ENCODE assay signal across 28 mouse cellular contexts in genomic region chr1:24527194-24527593, GRCm38 (mm10).
"Had no signal": no experiment of that assay in that cellular context is flagged by ENCODE, and none has a peak within 500 bp of the region (broad histone marks: within the 10 kb centered on the region; RNA-seq: fewer than 3 reads in every experiment).

No protein-coding gene starts in this region.

- H3K27ac ChIP-seq: embryonic facial prominence, embryonic 10.5 days; embryonic facial prominence, embryonic 12.5 days; embryonic facial prominence, embryonic 13.5 days; embryonic facial prominence, embryonic 15.5 days; forebrain, embryonic 10.5 days; forebrain, embryonic 12.5 days; forebrain, embryonic 13.5 days; forebrain, embryonic 15.5 days; gastrocnemius, adult 2 months; heart, adult 2 months; heart, embryonic 10.5 days had no signal

- DNase-seq: cerebellum, adult 9-10 months; cerebellum, adult 9-11 months; cerebellum, postnatal 10 days; cerebellum, postnatal 14 days; cerebellum, postnatal 25 days; cerebellum, postnatal 36 days; embryo, embryonic 11 days; forebrain, postnatal 0 days; gastrocnemius, adult 2 months; gastrocnemius, postnatal 10 days; gastrocnemius, postnatal 14 days; gastrocnemius, postnatal 25 days; gastrocnemius, postnatal 36 days; heart, adult 11 months; heart, adult 18-20 months; heart, adult 2 months had no signal

- H3K27me3 ChIP-seq: embryonic facial prominence, embryonic 12.5 days; embryonic facial prominence, embryonic 13.5 days; embryonic facial prominence, embryonic 15.5 days; forebrain, embryonic 12.5 days; forebrain, embryonic 13.5 days; forebrain, embryonic 15.5 days had no signal

- H3K9me3 ChIP-seq: embryonic facial prominence, embryonic 10.5 days; embryonic facial prominence, embryonic 12.5 days; embryonic facial prominence, embryonic 13.5 days; embryonic facial prominence, embryonic 15.5 days; forebrain, embryonic 10.5 days; forebrain, embryonic 12.5 days; forebrain, embryonic 13.5 days; forebrain, embryonic 15.5 days; heart, embryonic 10.5 days had no signal

- H3K4me2 ChIP-seq: embryonic facial prominence, embryonic 12.5 days; embryonic facial prominence, embryonic 13.5 days; embryonic facial prominence, embryonic 15.5 days; forebrain, embryonic 12.5 days; forebrain, embryonic 13.5 days; forebrain, embryonic 15.5 days had no signal

- ATAC-seq: forebrain, embryonic 13.5 days; forebrain, embryonic 14.5 days; forebrain, embryonic 15.5 days; forebrain, embryonic 16.5 days; forebrain, postnatal 0 days had no signal

- H3K36me3 ChIP-seq: embryonic facial prominence, embryonic 10.5 days; embryonic facial prominence, embryonic 12.5 days; embryonic facial prominence, embryonic 13.5 days; embryonic facial prominence, embryonic 15.5 days; forebrain, embryonic 10.5 days; forebrain, embryonic 12.5 days; forebrain, embryonic 15.5 days; heart, embryonic 10.5 days had no signal

- H3K9ac ChIP-seq: embryonic facial prominence, embryonic 12.5 days; embryonic facial prominence, embryonic 13.5 days; embryonic facial prominence, embryonic 15.5 days; forebrain, embryonic 12.5 days; forebrain, embryonic 13.5 days; forebrain, embryonic 15.5 days; forebrain, postnatal 0 days had no signal

- H3K4me1 ChIP-seq: embryonic facial prominence, embryonic 10.5 days; embryonic facial prominence, embryonic 12.5 days; embryonic facial prominence, embryonic 13.5 days; embryonic facial prominence, embryonic 15.5 days; forebrain, embryonic 10.5 days; forebrain, embryonic 12.5 days; forebrain, embryonic 13.5 days; forebrain, embryonic 15.5 days; heart, embryonic 10.5 days had no signal

- H3K4me3 ChIP-seq: embryonic facial prominence, embryonic 10.5 days; embryonic facial prominence, embryonic 12.5 days; embryonic facial prominence, embryonic 13.5 days; embryonic facial prominence, embryonic 15.5 days; erythroblast, embryonic 14.5 days; forebrain, embryonic 10.5 days; forebrain, embryonic 12.5 days; forebrain, embryonic 13.5 days; forebrain, embryonic 15.5 days; gastrocnemius, adult 2 months; heart, adult 2 months; heart, embryonic 10.5 days had no signal
